ENCODE assay signal across 23 mouse cellular contexts in the genomic region with DNA sequence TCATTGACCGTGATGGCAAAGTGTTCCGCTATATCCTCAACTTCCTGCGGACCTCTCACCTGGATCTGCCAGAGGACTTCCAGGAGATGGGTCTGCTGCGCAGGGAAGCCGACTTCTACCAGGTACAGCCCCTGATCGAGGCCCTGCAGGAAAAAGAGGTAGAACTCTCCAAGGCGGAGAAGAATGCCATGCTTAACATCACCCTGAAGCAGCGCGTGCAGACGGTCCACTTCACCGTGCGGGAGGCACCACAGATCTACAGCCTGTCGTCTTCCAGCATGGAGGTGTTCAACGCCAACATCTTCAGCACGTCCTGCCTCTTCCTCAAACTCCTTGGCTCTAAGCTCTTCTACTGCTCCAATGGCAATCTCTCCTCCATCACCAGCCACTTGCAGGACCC.
"Had no signal": no experiment of that assay in that cellular context is flagged by ENCODE, and none has a peak within 500 bp of the region (broad histone marks: within the 10 kb centered on the region; RNA-seq: fewer than 3 reads in every experiment).

No protein-coding gene starts in this region.

- ATAC-seq: intestine, embryonic 16.5 days; midbrain, embryonic 13.5 days; midbrain, embryonic 16.5 days had no signal

- H3K9ac ChIP-seq: liver, embryonic 14.5 days; lung, embryonic 15.5 days; midbrain, embryonic 13.5 days; neural tube, embryonic 13.5 days had no signal

- H3K4me3 ChIP-seq: left cerebral cortex, adult 2 months; lung, embryonic 15.5 days; midbrain, embryonic 10.5 days; midbrain, embryonic 13.5 days; myocyte; neural tube, embryonic 13.5 days had no signal

- H3K36me3 ChIP-seq: lung, embryonic 15.5 days had no signal

- H3K9me3 ChIP-seq: lung, embryonic 15.5 days; midbrain, embryonic 10.5 days; midbrain, embryonic 13.5 days; neural tube, embryonic 13.5 days had no signal

- H3K27me3 ChIP-seq: lung, embryonic 15.5 days; midbrain, embryonic 13.5 days; neural tube, embryonic 13.5 days had no signal

- H3K4me2 ChIP-seq: liver, embryonic 11.5 days; lung, embryonic 15.5 days; midbrain, embryonic 13.5 days; neural tube, embryonic 13.5 days had no signal

- DNase-seq: kidney, adult 18-20 months; kidney, adult 9 months; kidney, postnatal 14 days; kidney, postnatal 4 days; lung, adult 18-20 months; lung, postnatal 10 days; lung, postnatal 4 days; retina, postnatal 1 day; right cerebral cortex, postnatal 14 days; right cerebral cortex, postnatal 4 days; thymus, adult 2 months; thymus, postnatal 14 days had no signal

- H3K27ac ChIP-seq: left cerebral cortex, adult 2 months; liver, embryonic 14.5 days; lung, embryonic 15.5 days; midbrain, embryonic 10.5 days; midbrain, embryonic 13.5 days; neural tube, embryonic 13.5 days; stomach, postnatal 0 days had no signal
